Mouse (Mus musculus) G1E-ER4 (cell line): ENCODE measurements at regions not wholly inside any gene's neighbourhood (a gene's known extent, or its start where the extent isn't known, plus 50 kb on each side); places are given as distances from the start of the nearest gene placed in this dataset.

Source experiments
- GATA1 ChIP-seq: IDR thresholded peaks from one replicate; pipeline ENCODE4 v1.8.0; 2012; ENCODE audit warnings: low read length, inconsistent platforms

DNA sequence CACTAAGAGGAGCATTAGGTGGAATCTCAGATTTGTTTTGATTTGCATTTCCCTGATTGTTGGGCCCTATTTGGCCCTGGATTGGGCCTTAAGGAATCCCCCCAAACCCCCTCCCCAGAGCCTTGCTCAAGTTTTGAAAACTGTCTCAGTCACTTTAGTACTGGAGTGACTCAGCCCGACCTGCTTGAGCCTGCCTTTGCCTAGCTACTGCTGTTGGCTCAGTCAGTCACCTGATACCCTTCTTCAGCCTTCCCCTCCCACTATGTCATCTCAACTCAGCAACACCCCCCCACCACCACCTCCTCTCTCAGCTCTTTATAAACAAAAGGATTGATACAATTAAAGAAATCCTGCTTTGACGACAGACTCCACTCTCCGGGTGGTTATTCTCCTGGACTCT is 694.5 kb upstream of the Slc8a1 start:
- no peak for TF ChIP-seq GATA1

DNA sequence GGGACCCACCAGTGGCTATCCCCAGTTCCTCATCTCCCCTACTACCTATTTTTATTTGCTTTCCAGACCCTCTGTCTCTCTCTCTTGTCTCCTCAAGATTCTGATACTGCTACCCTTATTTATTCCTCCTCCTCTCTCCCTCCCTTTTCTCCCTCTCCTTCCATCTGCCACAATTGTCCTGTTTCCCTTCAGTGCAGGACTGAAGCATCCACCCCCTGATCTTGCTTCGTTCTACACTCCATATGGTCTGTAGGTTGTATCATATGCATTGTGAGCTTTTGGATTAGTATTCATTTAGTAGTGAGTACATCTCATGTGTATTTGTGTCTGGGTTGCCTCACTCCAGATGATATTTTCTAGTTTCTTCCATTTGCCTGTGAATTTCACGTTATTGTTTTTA is 670.1 kb upstream of the Slc8a1 start:
- TF ChIP-seq GATA1 = no peak

DNA sequence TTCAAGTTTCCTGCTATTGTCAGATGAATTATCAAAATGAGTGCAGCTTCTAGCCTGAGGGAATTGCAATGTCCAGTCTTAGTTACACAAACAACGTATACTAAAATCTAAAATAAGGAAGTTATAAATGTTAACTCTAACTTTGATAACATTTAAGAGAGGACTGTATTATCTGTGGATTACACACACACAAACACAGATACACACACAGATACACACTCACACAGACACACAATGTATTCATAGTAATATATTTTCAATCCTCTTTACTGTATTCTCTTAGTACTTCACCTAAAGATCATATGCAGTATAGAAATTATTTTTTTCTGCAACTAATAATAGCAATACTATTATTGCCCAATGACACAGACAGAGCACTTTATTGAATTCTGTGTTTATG is 661.2 kb upstream of the Slc8a1 start:
- no peak for TF ChIP-seq GATA1

DNA sequence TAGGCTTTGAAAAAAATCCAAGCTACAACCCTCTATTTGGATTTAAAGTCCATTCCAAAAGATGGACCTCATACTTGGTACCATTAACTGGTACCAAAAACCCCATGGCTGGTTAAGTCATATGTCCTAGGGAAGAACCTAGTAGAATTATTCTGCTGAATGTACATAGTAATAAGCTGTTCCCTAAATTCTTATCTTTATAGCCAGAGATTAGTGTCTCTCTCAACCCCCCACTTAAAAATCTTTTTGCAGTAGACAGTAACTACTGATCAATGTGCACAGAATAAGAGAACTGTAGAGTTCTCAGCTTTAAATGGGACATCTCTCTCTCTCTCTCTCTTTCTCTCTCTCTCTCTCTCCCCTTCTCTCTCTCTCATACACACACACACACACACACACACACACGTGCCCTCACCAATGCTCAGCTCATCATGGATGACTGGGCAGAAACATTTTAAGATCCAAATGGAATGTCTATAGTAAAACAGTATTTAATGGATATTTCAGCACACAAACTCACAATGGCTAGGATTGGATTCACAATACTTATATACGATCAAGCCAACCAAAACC is 640.2 kb upstream of the Slc8a1 start:
- no peak for TF ChIP-seq GATA1

DNA sequence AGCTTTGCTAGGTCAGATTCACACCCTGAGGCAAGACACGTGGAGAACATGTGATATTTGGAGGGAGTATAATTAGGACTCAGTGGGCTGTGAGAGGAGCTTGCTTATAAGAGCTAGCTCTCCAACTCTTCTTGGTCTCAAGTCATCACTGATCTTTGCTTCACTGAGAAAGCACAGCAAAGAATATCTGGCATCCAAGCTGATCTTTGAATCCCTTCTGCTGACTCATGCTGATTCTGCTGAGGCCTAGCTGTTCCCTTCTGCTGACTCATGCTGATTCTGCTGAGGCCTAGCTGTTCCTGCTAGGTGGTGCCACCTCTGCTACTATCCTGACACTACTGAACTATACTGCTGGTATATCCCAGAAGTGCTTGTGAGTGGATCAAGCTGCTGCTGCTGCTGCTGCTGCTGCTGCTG is 639.0 kb upstream of the Slc8a1 start:
- TF ChIP-seq GATA1 = peak; percentile 26

DNA sequence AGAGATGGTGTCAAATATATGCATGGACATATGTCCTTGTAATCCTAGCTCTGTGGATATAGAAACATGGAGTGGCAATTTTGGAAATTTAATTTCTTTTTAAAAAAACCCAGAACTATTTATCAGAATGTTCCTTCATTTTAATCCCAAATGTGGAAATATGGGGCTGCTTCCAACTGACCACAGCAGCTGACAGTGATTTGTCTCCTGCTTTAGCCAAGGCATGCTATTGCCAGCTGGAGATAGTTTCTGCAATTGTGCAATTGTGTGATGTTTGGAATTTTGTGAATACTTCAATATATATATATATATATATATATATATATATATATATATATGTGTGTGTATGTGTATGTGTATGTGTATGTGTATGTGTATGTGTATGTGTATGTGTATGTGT is 629.7 kb upstream of the Slc8a1 start:
- no peak for TF ChIP-seq GATA1

DNA sequence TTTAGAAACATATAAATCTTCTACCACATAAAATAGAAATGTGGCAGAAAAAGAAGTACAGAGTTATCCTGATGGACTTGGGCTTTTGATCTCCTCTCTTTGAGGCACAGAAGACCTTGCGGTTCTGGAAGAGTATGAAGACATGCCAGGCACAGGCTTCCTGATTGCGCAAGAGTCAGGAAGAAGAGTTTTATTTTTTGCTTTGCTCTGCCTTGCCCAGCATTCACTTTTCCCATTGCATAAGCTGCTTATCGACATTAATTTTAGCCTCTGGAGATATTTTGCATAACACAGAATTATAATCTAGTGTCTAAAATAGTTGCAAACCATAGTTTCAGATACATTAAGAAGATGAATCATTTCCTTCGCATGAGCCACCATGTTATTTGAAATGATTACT is 627.8 kb upstream of the Slc8a1 start:
- TF ChIP-seq GATA1 = no peak

DNA sequence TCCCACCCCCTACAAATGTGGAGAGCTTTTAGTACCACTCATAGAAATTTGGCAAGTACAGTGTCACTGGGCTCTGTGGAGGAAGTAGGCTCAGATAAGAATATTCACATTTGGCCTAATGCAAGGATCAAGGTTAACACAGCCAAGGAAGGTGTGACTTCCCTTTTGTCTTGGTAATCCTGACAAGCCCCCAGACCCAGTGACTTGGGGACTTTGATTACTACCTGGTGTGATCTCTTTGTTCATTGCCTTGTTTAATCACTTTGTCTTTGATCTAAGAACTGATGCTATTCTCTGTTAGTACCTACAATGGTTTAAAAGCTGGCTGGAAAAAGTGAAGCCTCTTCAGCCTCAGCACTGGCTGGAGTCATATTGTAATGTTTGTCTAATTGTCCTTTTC is 610.5 kb upstream of the Slc8a1 start:
- no peak for TF ChIP-seq GATA1

DNA sequence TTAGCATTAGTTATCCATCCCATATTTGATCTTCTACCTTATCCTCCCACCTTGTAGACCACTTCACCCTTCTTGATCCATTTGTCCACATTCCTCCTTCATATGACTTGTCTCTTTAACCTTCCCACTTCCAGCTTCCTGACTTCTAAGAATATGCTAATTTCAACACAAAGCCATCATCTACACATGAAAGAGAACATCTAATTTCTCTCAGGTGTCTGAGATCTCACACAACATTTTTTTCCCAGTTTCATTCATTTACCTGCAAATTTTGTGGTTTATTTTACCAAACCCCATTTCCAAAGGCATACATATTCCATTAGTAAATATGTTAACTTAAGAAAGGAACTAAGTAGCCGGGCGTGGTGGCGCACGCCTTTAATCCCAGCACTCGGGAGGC is 593.3 kb upstream of the Slc8a1 start:
- no peak for TF ChIP-seq GATA1

DNA sequence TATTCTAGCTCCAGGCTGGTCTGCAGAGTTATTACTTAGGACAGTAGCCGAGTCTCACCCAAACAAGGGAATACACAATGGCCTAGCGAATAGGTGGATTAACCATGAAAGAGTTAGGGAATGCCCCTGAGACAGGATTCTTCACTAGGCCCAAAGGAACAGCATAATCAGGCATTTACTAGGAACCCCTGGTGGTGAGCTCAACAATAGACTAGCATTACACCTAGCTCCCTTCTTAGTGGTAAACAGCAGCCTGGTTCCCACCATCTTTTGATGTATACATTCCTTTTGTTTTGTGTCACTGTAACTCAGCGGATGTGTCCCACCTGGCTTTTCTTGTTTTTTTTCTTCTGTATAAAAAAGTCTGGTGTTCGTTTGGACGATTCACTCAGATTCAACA is 574.0 kb upstream of the Slc8a1 start:
- no peak for TF ChIP-seq GATA1

DNA sequence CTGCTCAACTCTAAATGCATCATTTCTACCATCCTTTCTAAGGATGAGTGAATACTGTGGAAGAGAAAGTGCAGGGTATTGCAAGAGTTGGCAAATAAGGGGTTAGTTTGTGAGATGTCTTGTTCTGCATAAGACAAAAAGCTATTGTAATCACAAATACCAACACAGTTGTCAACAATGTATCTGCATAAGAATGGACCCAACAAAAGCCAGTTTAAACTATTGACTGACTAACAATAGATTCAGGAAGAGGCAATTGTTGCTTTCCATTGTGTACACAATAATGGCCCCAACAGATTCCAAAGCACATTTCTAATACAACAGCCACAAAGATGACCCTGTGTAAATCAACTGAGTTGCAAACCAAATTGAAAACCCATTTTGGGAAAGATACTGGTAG is 568.2 kb upstream of the Slc8a1 start:
- TF ChIP-seq GATA1 = no peak

DNA sequence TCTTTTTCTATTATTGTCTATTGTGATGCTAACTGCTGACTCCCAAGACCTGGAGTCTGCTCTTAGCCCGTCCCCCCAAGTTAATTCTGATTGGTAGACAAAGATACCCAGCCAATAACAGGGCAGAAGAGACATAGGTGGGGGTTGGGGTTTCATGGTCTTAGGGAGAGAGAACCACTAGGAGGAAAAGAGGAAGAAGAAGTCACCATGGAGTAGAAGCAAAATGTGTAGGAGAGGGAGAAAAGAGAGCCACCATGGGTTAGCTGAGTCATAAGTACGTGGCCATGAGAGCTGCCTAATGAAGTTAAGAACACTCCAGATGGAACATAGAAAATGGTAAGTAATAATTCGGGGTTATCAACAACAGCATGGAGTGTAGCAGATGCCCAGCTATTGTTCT is 539.6 kb upstream of the Slc8a1 start:
- TF ChIP-seq GATA1 = no peak

DNA sequence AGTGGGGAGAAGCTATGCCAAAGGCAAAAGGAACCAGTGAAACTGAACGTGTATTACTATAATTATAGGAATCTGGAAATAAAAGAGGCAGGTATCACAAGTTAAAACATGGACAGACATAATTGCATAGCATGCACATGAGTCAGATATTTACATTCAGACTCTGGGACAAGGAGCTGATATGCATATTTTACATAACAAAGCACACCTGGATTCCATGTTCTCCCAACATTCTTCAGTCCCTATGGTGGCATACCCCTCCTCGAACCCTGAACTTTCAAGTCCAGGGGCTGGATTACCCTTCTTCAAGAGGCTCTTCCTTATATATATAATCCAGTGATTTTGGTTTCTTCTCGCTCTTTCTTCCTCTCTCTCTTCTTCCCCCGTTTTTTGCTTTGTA is 535.8 kb upstream of the Slc8a1 start:
- TF ChIP-seq GATA1 = no peak

DNA sequence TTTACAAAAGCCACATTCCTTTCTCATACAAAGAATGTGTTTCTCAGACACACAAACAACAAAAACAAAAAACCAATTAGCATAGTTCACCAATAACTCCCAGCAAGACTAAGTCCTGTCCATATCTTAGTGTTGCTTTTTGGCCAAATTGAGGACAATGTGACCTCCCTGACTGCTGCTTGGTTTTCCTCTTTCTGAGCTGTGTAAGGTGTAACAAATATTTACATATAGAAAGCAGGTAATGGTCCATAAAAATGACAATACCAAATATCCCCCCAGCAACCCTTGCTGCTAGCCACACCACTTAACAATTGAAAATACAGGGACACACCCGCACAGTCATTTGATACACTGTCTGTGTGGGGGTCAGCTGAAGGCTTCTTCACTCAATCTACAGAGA is 534.7 kb upstream of the Slc8a1 start:
- TF ChIP-seq GATA1 = no peak

DNA sequence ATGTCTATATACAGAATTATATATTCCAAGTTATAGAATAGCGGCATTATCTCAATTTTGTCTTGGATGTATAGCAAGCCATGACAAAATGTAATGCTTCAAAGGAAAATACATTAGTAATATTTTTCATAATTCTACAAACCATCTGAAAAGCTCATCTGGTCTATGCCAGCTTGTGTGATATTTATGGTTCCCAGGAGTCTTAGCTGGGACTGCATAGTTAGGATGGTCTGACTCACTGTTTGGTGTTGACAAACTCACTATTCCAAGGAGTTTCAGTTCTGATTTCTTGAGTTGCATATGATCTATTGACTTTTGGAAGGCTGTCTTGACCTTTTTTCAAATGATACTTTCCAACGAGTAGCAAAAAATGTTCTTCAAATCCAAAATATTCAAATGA is 514.2 kb upstream of the Slc8a1 start:
- TF ChIP-seq GATA1 = no peak

DNA sequence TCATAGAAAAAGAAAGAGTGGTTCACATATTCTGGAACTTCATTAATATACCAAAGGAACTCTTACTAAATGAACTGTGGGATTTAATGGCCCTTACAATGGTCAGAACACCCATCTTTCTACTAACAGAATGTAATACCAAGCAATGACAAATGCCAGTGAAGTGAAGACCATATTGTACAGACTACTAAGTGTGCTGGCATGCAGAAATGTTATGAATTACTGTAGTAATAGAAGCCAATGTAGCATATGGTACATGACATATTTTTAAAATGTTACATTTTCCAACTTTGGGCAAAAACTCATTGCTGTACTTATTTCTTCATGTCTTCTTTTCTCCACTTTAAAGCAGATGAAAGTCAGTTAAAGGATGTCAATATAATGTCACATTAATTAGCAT is 513.7 kb upstream of the Slc8a1 start:
- no peak for TF ChIP-seq GATA1

DNA sequence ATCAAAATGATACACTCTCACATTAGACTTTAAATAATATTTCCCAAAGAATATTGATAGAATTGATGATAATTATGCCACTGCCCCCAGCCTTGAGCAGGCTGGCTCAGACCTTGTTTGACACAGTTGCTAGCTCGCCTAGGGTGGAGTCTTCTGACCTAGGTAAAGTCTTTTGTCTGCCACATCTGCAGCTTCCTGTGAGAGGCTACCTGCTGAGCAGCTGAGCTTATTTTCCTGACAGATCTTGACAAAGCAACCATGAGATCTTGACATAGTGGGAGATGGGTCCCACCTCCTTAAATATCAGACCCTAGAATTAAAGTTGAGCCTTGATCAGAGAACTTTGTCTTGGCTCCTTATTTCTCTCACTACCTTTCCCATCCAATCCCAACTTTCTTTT is 500.2 kb upstream of the Slc8a1 start:
- TF ChIP-seq GATA1 = no peak

DNA sequence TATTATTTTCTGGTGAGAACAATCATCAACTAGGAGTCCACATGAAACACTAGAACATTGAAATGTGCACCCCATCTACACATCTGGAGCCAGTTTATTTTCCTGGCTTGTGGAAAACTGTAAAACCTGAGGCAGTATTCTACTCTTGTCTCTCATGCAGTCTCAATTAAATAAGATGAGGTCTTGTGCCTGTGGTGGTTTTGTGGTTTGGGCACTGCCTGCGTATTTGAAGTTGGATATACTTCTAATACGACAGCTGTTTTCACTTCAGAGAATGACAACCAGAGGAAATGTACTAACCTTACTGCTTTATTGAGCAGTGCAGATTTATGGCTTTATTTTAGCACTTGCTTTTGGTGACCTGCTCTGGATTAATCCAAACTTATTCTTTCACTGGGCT is 499.3 kb upstream of the Slc8a1 start:
- no peak for TF ChIP-seq GATA1
